Mouse (Mus musculus) liver, adult 2 months (tissue): ENCODE data around the gene Rap1gap2.

ENCODE experiments used
- CTCF ChIP-seq: fragments of 200-500 bp; IDR thresholded peaks from 2 replicates; pipeline ENCODE4 v1.5.1; 2011; ENCODE audit warnings: low read depth, low read length, control low read depth
- POLR2A ChIP-seq: fragments of 200-500 bp; IDR thresholded peaks from 2 replicates; pipeline ENCODE4 v1.6.1; 2011; ENCODE audit warnings: low read length, control low read depth; ENCODE audit not compliant: insufficient read depth; ENCODE audit errors: extremely low read depth

GRCm38 (mm10) chr11:74566326-74566874 lies 44.3 kb downstream of the Rap1gap2 start:
- TF ChIP-seq POLR2A: no peak
- TF ChIP-seq CTCF: no peak
